Mouse (Mus musculus): ENCODE results near the gene Vrk2. TPM values are rescaled to one million over a fixed set of nuclear protein-coding genes. Genes with fewer than 3 reads are reported as not detected.

Vrk2 gene
- polyA plus RNA-seq, 1 experiment = 4.8 TPM

DNA sequence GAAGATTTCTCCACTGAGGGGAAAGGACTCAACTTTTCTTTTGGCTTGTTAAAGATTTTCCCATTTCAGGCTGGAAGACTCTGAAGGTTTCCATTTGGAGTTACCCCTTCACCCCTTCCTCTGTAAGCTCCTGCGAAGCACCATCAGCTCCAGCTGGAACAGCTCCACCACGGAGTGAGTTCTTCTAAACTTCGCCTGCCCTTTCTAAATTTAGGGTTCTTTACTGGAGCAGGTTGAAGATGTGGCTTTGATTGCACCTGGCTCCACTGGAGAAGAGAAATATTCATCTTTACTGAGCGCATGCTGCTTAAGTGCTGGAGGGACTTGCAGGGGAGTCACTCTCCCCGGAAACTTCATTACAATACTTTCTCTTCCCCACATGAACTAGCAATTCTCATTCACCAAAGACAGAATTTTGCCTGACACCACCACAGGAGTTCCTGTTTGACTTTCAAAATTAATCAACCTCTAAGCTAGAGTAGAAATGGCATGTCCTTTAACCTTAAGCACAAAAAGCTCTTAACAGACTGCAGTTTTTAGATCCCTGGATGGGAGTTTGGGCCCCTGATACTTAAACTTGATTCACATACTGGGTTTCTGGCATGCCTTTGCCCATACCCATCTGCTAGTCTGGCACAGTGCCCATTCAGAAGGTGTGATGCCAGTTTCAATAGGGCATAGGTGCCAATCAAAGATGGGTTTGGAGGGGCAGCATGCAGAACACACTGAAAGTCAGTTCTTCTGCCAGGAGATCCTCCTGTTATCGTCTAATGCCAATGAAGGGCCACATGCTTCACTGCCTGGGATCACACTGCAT, 7.2 kb downstream of the Vrk2 start:
- TF ChIP-seq SRF (IDR thresholded peaks at IDR 0.05; ENCODE audit: control insufficient read depth, insufficient read length, low read depth) (no peak), REST (IDR thresholded peaks at IDR 0.05; ENCODE audit: insufficient read depth, insufficient read length) (no peak), POLR2AphosphoS2 (IDR thresholded peaks at IDR 0.05; ENCODE audit: insufficient read length, low read depth) (no peak), TCF12 (IDR thresholded peaks at IDR 0.05; ENCODE audit: insufficient read depth, poor library complexity, severe bottlenecking) (no peak)
- Histone ChIP-seq H3K4me3 (no peak overlapping the region), H3K36me3 (ENCODE audit: control insufficient read depth, insufficient read depth) (no peaks in the 10 kb centered on the region), H3K79me2 (ENCODE audit: control insufficient read depth, insufficient read depth) (no peaks in the 10 kb centered on the region), H3ac (ENCODE audit: control insufficient read depth, insufficient read length) (no peak overlapping the region), H3K27me3 (ENCODE audit: control insufficient read depth, insufficient read depth, insufficient read length) (no peaks in the 10 kb centered on the region), H3K4me2 (ENCODE audit: low read depth) (no peak overlapping the region)

DNA sequence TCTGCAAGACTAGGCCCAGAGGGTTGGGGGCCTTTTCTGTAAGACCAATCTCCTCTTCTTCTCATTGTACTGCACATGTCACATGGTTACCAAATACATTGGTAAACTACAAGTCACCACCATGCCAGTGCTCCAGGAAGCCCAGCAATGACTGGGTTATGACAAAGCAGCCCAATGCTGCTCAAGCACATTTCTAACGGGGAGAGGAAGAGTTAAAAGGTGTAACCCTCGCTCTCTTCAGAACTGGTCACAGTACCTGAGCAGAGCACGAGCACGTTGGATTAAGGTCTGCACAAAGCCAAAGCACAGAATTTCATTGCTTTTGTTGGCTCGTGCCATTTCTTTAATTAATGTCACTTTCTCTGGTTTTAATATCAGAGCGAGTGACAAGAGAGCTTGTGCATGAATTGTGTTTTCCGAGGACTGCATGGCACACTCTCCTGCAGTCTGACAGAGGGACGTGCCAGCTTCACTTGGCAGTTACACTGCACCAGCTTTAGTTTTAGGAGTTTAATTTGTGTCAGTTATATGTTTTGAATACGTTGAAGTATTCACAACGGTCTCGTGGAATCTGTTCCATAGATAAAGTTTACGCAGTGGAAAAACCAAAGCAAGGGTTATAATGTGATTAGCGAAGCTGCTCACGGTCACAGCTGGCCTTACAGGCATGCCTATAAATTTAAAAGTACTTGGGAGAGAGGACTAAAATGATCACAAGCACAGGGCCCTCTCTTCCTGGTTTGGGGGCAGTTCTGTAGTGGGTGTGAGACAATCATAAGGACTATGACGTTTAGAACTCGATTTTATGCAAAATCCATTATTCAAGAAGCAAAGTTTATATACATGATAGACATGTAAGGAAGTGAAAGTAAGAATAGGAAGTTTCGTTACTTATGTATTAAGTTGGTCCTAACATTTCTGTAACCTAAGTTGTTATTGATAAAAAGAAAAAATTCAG, 8.1 kb downstream of the Vrk2 start:
- no peaks in the 10 kb centered on the region for H3K27me3 ChIP-seq (ENCODE audit: control insufficient read depth, insufficient read depth, insufficient read length)
- TF ChIP-seq REST (IDR thresholded peaks at IDR 0.05; ENCODE audit: insufficient read depth, insufficient read length) = no peak
- no peak for TF ChIP-seq MYOD1 (IDR thresholded peaks at IDR 0.05; ENCODE audit: control insufficient read depth in 1 of 3, insufficient read length in 2 of 3, low read depth in 2 of 3)
- TF ChIP-seq MAX (IDR thresholded peaks at IDR 0.05; ENCODE audit: low read depth) = no peak
- no peak for TF ChIP-seq USF1 (IDR thresholded peaks at IDR 0.05; ENCODE audit: low read depth)
- no peak for TF ChIP-seq TCF12 (IDR thresholded peaks at IDR 0.05; ENCODE audit: insufficient read depth, poor library complexity, severe bottlenecking)
- TF ChIP-seq MYOG (IDR thresholded peaks at IDR 0.05; ENCODE audit: control insufficient read depth in 1 of 3, insufficient read depth in 1 of 3, insufficient read length in 2 of 3, low read depth in 2 of 3) = no peak
- no peak for TF ChIP-seq SRF (IDR thresholded peaks at IDR 0.05; ENCODE audit: control insufficient read depth, insufficient read length, low read depth)
- TF ChIP-seq TCF3 (IDR thresholded peaks at IDR 0.05; ENCODE audit: insufficient read length, low read depth) = no peak
- TF ChIP-seq CEBPB (IDR thresholded peaks at IDR 0.05; ENCODE audit: insufficient read depth, poor library complexity, severe bottlenecking) = no peak
- no peak for TF ChIP-seq E2F4 (IDR thresholded peaks at IDR 0.05; ENCODE audit: insufficient read depth)
- no peak for TF ChIP-seq POLR2AphosphoS2 (IDR thresholded peaks at IDR 0.05; ENCODE audit: insufficient read length, low read depth)
- no peak for TF ChIP-seq POLR2A (IDR thresholded peaks at IDR 0.05; ENCODE audit: insufficient read length, low read depth)
- no peaks in the 10 kb centered on the region for H3K36me3 ChIP-seq (ENCODE audit: control insufficient read depth, insufficient read depth)
- no peak overlapping the region for H3ac ChIP-seq (ENCODE audit: control insufficient read depth, insufficient read length)
- H3K4me3 ChIP-seq = no peak overlapping the region
- no peaks in the 10 kb centered on the region for H3K79me2 ChIP-seq (ENCODE audit: control insufficient read depth, insufficient read depth)
- no peak overlapping the region for H3K4me2 ChIP-seq (ENCODE audit: low read depth)

DNA sequence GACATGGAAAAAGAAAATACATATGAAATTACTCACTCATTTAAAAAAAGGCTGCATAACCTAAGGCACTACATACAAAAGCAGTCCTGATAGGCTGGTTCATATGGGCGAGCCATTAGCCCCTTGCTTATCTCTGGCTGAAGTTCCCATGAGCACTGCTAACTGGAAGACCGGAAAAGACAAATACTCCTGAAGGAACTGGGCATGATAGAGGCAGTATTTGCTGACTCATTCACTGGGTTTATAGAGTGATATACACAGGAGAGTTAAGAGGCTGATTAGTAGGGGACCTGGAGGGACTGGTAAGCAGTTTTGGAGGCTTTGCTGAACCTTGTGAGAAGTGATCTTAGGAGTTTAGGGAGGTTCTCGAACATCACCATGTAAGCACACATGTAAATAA, 42.2 kb downstream of the Vrk2 start:
- no peak for TF ChIP-seq MYOD1 (IDR thresholded peaks at IDR 0.05; ENCODE audit: control insufficient read depth in 1 of 3, insufficient read length in 2 of 3, low read depth in 2 of 3)
- TF ChIP-seq REST (IDR thresholded peaks at IDR 0.05; ENCODE audit: insufficient read depth, insufficient read length) = no peak
- no peak for TF ChIP-seq E2F4 (IDR thresholded peaks at IDR 0.05; ENCODE audit: insufficient read depth)
- TF ChIP-seq MAX (IDR thresholded peaks at IDR 0.05; ENCODE audit: low read depth) = no peak
- TF ChIP-seq TCF3 (IDR thresholded peaks at IDR 0.05; ENCODE audit: insufficient read length, low read depth) = no peak
- TF ChIP-seq SRF (IDR thresholded peaks at IDR 0.05; ENCODE audit: control insufficient read depth, insufficient read length, low read depth) = no peak
- no peak for TF ChIP-seq TCF12 (IDR thresholded peaks at IDR 0.05; ENCODE audit: insufficient read depth, poor library complexity, severe bottlenecking)
- TF ChIP-seq CEBPB (IDR thresholded peaks at IDR 0.05; ENCODE audit: insufficient read depth, poor library complexity, severe bottlenecking) = no peak
- TF ChIP-seq MYOG (IDR thresholded peaks at IDR 0.05; ENCODE audit: control insufficient read depth in 1 of 3, insufficient read depth in 1 of 3, insufficient read length in 2 of 3, low read depth in 2 of 3) = no peak
- no peak for TF ChIP-seq POLR2AphosphoS2 (IDR thresholded peaks at IDR 0.05; ENCODE audit: insufficient read length, low read depth)
- no peak for TF ChIP-seq USF1 (IDR thresholded peaks at IDR 0.05; ENCODE audit: low read depth)
- TF ChIP-seq POLR2A (IDR thresholded peaks at IDR 0.05; ENCODE audit: insufficient read length, low read depth) = no peak
- no peak overlapping the region for H3K4me2 ChIP-seq (ENCODE audit: low read depth)
- H3K36me3 ChIP-seq (ENCODE audit: control insufficient read depth, insufficient read depth) = no peaks in the 10 kb centered on the region
- no peak overlapping the region for H3ac ChIP-seq (ENCODE audit: control insufficient read depth, insufficient read length)
- H3K79me2 ChIP-seq (ENCODE audit: control insufficient read depth, insufficient read depth) = no peaks in the 10 kb centered on the region
- H3K4me3 ChIP-seq = no peak overlapping the region
- H3K27me3 ChIP-seq (ENCODE audit: control insufficient read depth, insufficient read depth, insufficient read length) = no peaks in the 10 kb centered on the region

DNA sequence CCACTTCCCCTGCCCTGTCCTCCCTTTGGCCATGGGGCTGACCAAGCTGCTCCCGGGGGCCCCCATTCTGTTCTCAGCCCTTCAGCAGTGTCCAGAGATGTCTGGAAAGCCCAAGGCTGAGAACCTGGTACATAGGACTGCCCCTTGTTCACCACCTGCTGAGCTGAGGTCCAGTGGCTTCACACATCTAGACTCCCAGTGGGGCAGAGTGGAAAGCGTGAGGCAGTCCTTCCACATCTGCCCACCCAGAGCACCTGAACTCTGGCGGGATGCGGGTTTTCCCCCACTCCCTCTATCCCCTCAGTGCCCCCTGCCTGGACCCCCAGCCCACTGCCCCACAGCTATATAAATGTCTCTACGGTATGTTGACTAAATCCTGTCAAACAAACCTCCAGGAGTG, 56.0 kb downstream of the Vrk2 start:
- H3K27me3 ChIP-seq (ENCODE audit: control insufficient read depth, insufficient read depth, insufficient read length) = no peaks in the 10 kb centered on the region
- no peak overlapping the region for H3K4me3 ChIP-seq
- H3K4me2 ChIP-seq (ENCODE audit: low read depth) = no peak overlapping the region
- no peak overlapping the region for H3ac ChIP-seq (ENCODE audit: control insufficient read depth, insufficient read length)
- H3K36me3 ChIP-seq (ENCODE audit: control insufficient read depth, insufficient read depth) = no peaks in the 10 kb centered on the region
- no peaks in the 10 kb centered on the region for H3K79me2 ChIP-seq (ENCODE audit: control insufficient read depth, insufficient read depth)
- TF ChIP-seq TCF12 (IDR thresholded peaks at IDR 0.05; ENCODE audit: insufficient read depth, poor library complexity, severe bottlenecking) = no peak
- TF ChIP-seq MYOD1 (IDR thresholded peaks at IDR 0.05; ENCODE audit: control insufficient read depth in 1 of 3, insufficient read length in 2 of 3, low read depth in 2 of 3) = no peak
- TF ChIP-seq CEBPB (IDR thresholded peaks at IDR 0.05; ENCODE audit: insufficient read depth, poor library complexity, severe bottlenecking) = no peak
- no peak for TF ChIP-seq POLR2A (IDR thresholded peaks at IDR 0.05; ENCODE audit: insufficient read length, low read depth)
- no peak for TF ChIP-seq TCF3 (IDR thresholded peaks at IDR 0.05; ENCODE audit: insufficient read length, low read depth)
- no peak for TF ChIP-seq E2F4 (IDR thresholded peaks at IDR 0.05; ENCODE audit: insufficient read depth)
- no peak for TF ChIP-seq MAX (IDR thresholded peaks at IDR 0.05; ENCODE audit: low read depth)
- no peak for TF ChIP-seq SRF (IDR thresholded peaks at IDR 0.05; ENCODE audit: control insufficient read depth, insufficient read length, low read depth)
- TF ChIP-seq USF1 (IDR thresholded peaks at IDR 0.05; ENCODE audit: low read depth) = no peak
- no peak for TF ChIP-seq MYOG (IDR thresholded peaks at IDR 0.05; ENCODE audit: control insufficient read depth in 1 of 3, insufficient read depth in 1 of 3, insufficient read length in 2 of 3, low read depth in 2 of 3)
- no peak for TF ChIP-seq REST (IDR thresholded peaks at IDR 0.05; ENCODE audit: insufficient read depth, insufficient read length)
- no peak for TF ChIP-seq POLR2AphosphoS2 (IDR thresholded peaks at IDR 0.05; ENCODE audit: insufficient read length, low read depth)

Measured in myocyte (in vitro differentiated cells).